Mouse (Mus musculus) embryonic facial prominence, embryonic 13.5 days (tissue): ENCODE measurements at regions not wholly inside any gene's neighbourhood (a gene's known extent, or its start where the extent isn't known, plus 50 kb on each side); places are given as distances from the start of the nearest gene placed in this dataset.

Source experiments
- ATAC-seq: fragments of 200-750 bp; cut with Nextera tagmentation; 2 replicates; pipeline ENCODE4 v1.8.0; 2017; ENCODE audit warnings: low read depth; ENCODE audit not compliant: insufficient number of reproducible peaks, insufficient read depth, low FRiP score, low TSS enrichment
- H3K27ac ChIP-seq: fragments of 300-500 bp; sonication (generic); 2 replicates; pipeline ENCODE4 v1.5.1; 2015; ENCODE audit warnings: moderate library complexity, mild to moderate bottlenecking, inconsistent platforms
- H3K27me3 ChIP-seq: fragments of 300-500 bp; sonication (generic); 2 replicates; pipeline ENCODE4 v1.6.1; 2015; ENCODE audit warnings: mild to moderate bottlenecking, inconsistent platforms
- H3K36me3 ChIP-seq: fragments of 300-500 bp; sonication (generic); 2 replicates; pipeline ENCODE4 v1.6.1; 2015; ENCODE audit warnings: mild to moderate bottlenecking, inconsistent platforms
- H3K4me1 ChIP-seq: fragments of 300-500 bp; sonication (generic); 2 replicates; pipeline ENCODE4 v1.6.1; 2015; ENCODE audit warnings: inconsistent platforms
- H3K4me2 ChIP-seq: fragments of 300-500 bp; sonication (generic); 2 replicates; pipeline ENCODE4 v1.6.1; 2015; ENCODE audit warnings: moderate library complexity, mild to moderate bottlenecking, inconsistent platforms
- H3K4me3 ChIP-seq: fragments of 300-500 bp; sonication (generic); 2 replicates; pipeline ENCODE4 v1.5.1; 2015; ENCODE audit warnings: mild to moderate bottlenecking, inconsistent platforms
- H3K9ac ChIP-seq: fragments of 300-500 bp; sonication (generic); 2 replicates; pipeline ENCODE4 v1.6.1; 2015; ENCODE audit warnings: mild to moderate bottlenecking, inconsistent platforms
- H3K9me3 ChIP-seq: fragments of 300-500 bp; sonication (generic); 2 replicates; pipeline ENCODE4 v1.6.1; 2016; ENCODE audit warnings: inconsistent platforms
- WGBS: fragments of 180-500 bp; shearing (Covaris S2); methylation state at CpG from one replicate; pipeline ENCODE4 v1.1.7; 2015; ENCODE audit warnings: mixed read lengths; 5-methylcytosine and 5-hydroxymethylcytosine counted together

- Histone ChIP-seq H3K4me3 (no peak overlapping the region), H3K4me1 (peaks cover 13% of the 10 kb centered on the region; the same call in 1 of the 2 replicates), H3K9ac (no peak overlapping the region), H3K9me3 (no peaks in the 10 kb centered on the region), H3K27ac (no peak overlapping the region), H3K27me3 (peaks cover 18% of the 10 kb centered on the region), H3K4me2 (no peak overlapping the region), H3K36me3 (no peaks in the 10 kb centered on the region)
- no peak for ATAC-seq
- WGBS, result 66% methylated on average over 4 of the region's 4 CpGs
Measured at GRCm38 (mm10) chr3:115792606-115793005, 77.7 kb upstream of the S1pr1 start.

GRCm38 (mm10) chr3:115793344-115794059, 78.6 kb upstream of the S1pr1 start:
- H3K4me3 ChIP-seq, result no peak overlapping the region
- no peaks in the 10 kb centered on the region for H3K9me3 ChIP-seq
- 52% methylated on average over 12 of the region's 12 CpGs for WGBS
- peaks cover 18% of the 10 kb centered on the region for H3K27me3 ChIP-seq
- peaks cover 13% of the 10 kb centered on the region; the same call in 1 of the 2 replicates for H3K4me1 ChIP-seq
- no peak overlapping the region for H3K9ac ChIP-seq
- H3K27ac ChIP-seq, result no peak overlapping the region; the same call in 1 of the 2 replicates
- H3K36me3 ChIP-seq, result no peaks in the 10 kb centered on the region
- H3K4me2 ChIP-seq, result no peak overlapping the region
- no peak for ATAC-seq

GRCm38 (mm10) chr3:115799326-115799725, 84.5 kb upstream of the S1pr1 start:
- H3K4me3 ChIP-seq, result no peak overlapping the region
- H3K9ac ChIP-seq, result no peak overlapping the region
- no peak overlapping the region for H3K4me2 ChIP-seq
- WGBS, result 88% methylated on average over 10 of the region's 10 CpGs
- H3K27ac ChIP-seq, result no peak overlapping the region
- no peaks in the 10 kb centered on the region; the same call in 1 of the 2 replicates for H3K4me1 ChIP-seq
- no peak for ATAC-seq
- no peaks in the 10 kb centered on the region for H3K27me3 ChIP-seq
- no peaks in the 10 kb centered on the region for H3K9me3 ChIP-seq
- no peaks in the 10 kb centered on the region for H3K36me3 ChIP-seq

- no peak for ATAC-seq
- 65% methylated on average over 2 of the region's 2 CpGs for WGBS
Measured at GRCm38 (mm10) chr3:115799981-115800380, 85.1 kb upstream of the S1pr1 start.

GRCm38 (mm10) chr3:115800873-115801272, 86.0 kb upstream of the S1pr1 start:
- H3K4me1 ChIP-seq, result no peaks in the 10 kb centered on the region; the same call in 1 of the 2 replicates
- H3K27ac ChIP-seq, result no peak overlapping the region
- no peak overlapping the region for H3K9ac ChIP-seq
- ATAC-seq, result no peak
- no peaks in the 10 kb centered on the region for H3K36me3 ChIP-seq
- no peaks in the 10 kb centered on the region for H3K27me3 ChIP-seq
- 45% methylated on average over 5 of the region's 5 CpGs for WGBS
- no peak overlapping the region for H3K4me2 ChIP-seq
- no peaks in the 10 kb centered on the region for H3K9me3 ChIP-seq
- no peak overlapping the region for H3K4me3 ChIP-seq

More at GRCm38 (mm10) chr3:115799981-115800380, 85.1 kb upstream of the S1pr1 start:
- H3K36me3 ChIP-seq, result no peaks in the 10 kb centered on the region
- H3K9ac ChIP-seq, result no peak overlapping the region
- no peaks in the 10 kb centered on the region for H3K9me3 ChIP-seq
- H3K27ac ChIP-seq, result no peak overlapping the region
- no peaks in the 10 kb centered on the region for H3K27me3 ChIP-seq
- H3K4me2 ChIP-seq, result no peak overlapping the region
- no peak overlapping the region for H3K4me3 ChIP-seq
- H3K4me1 ChIP-seq, result no peaks in the 10 kb centered on the region; the same call in 1 of the 2 replicates

GRCm38 (mm10) chr3:115801581-115802200, 85.9 kb upstream of the Dph5 start:
- Histone ChIP-seq H3K27me3 (no peaks in the 10 kb centered on the region), H3K36me3 (no peaks in the 10 kb centered on the region), H3K9ac (no peak overlapping the region), H3K9me3 (no peaks in the 10 kb centered on the region), H3K4me3 (no peak overlapping the region), H3K4me2 (no peak overlapping the region), H3K4me1 (no peaks in the 10 kb centered on the region; the same call in 1 of the 2 replicates), H3K27ac (no peak overlapping the region)
- ATAC-seq, result no peak
- 76% methylated on average over 5 of the region's 5 CpGs for WGBS

- Histone ChIP-seq H3K4me3 (no peak overlapping the region), H3K36me3 (no peaks in the 10 kb centered on the region), H3K4me1 (no peaks in the 10 kb centered on the region; the same call in 1 of the 2 replicates), H3K9me3 (no peaks in the 10 kb centered on the region), H3K9ac (no peak overlapping the region), H3K27ac (no peak overlapping the region), H3K4me2 (no peak overlapping the region), H3K27me3 (no peaks in the 10 kb centered on the region)
- 68% methylated on average over 3 of the region's 3 CpGs for WGBS
- no peak for ATAC-seq
Measured at GRCm38 (mm10) chr3:115804616-115805015, 83.0 kb upstream of the Dph5 start.

- Histone ChIP-seq H3K36me3 (no peaks in the 10 kb centered on the region), H3K27me3 (no peaks in the 10 kb centered on the region), H3K4me2 (no peak overlapping the region), H3K4me3 (no peak overlapping the region), H3K9me3 (no peaks in the 10 kb centered on the region), H3K9ac (no peak overlapping the region), H3K27ac (no peak overlapping the region), H3K4me1 (no peaks in the 10 kb centered on the region)
- WGBS, result 81% methylated on average over 3 of the region's 3 CpGs
- ATAC-seq, result no peak
Measured at GRCm38 (mm10) chr3:115807032-115807431, 80.6 kb upstream of the Dph5 start.

- ATAC-seq, result no peak
- whole genome bisulfite sequencing, result 65% methylated on average over 4 of the region's 4 CpGs
- Histone ChIP-seq H3K4me2 (no peak overlapping the region), H3K4me1 (peaks cover 14% of the 10 kb centered on the region), H3K4me3 (no peak overlapping the region), H3K27me3 (0 out of 2 replicates have a peak, but pooled peaks cover under 1% of the 10 kb centered on the region), H3K9ac (no peak overlapping the region), H3K36me3 (no peaks in the 10 kb centered on the region), H3K27ac (no peak overlapping the region; the same call in 1 of the 2 replicates), H3K9me3 (no peaks in the 10 kb centered on the region)
Measured at GRCm38 (mm10) chr3:115815168-115815567, 72.5 kb upstream of the Dph5 start.

- H3K9me3 ChIP-seq, result no peaks in the 10 kb centered on the region
- peaks cover 14% of the 10 kb centered on the region for H3K4me1 ChIP-seq
- H3K36me3 ChIP-seq, result no peaks in the 10 kb centered on the region
- H3K27ac ChIP-seq, result no peak overlapping the region
- H3K27me3 ChIP-seq, result 0 out of 2 replicates have a peak, but pooled peaks cover 5% of the 10 kb centered on the region
- H3K4me2 ChIP-seq, result no peak overlapping the region
- no peak overlapping the region for H3K4me3 ChIP-seq
- WGBS, result 55% methylated on average over 12 of the region's 12 CpGs
- H3K9ac ChIP-seq, result no peak overlapping the region
- ATAC-seq, result no peak
Measured at GRCm38 (mm10) chr3:115815571-115816156, 72.0 kb upstream of the Dph5 start.

GRCm38 (mm10) chr3:115816328-115817160, 71.1 kb upstream of the Dph5 start:
- 91% methylated on average over 6 of the region's 6 CpGs for WGBS
- Histone ChIP-seq H3K27ac (no peak overlapping the region), H3K4me2 (no peak overlapping the region), H3K9me3 (no peaks in the 10 kb centered on the region), H3K4me1 (peaks cover 14% of the 10 kb centered on the region), H3K27me3 (0 out of 2 replicates have a peak, but pooled peaks cover 5% of the 10 kb centered on the region), H3K9ac (no peak overlapping the region), H3K4me3 (no peak overlapping the region), H3K36me3 (no peaks in the 10 kb centered on the region)
- ATAC-seq, result no peak
